Mouse (Mus musculus) small intestine, adult 2 months (tissue): ENCODE results near the gene Ubash3a.

Source experiments
- CTCF ChIP-seq: fragments of 200-500 bp; IDR thresholded peaks from 2 replicates; pipeline ENCODE4 v1.5.1; 2012; ENCODE audit warnings: low read depth, mild to moderate bottlenecking, control low read depth, inconsistent platforms, low read length, moderate library complexity, mixed read lengths; ENCODE audit not compliant: insufficient replicate concordance, insufficient read length; ENCODE audit errors: extremely low read depth
- POLR2A ChIP-seq: fragments of 200-500 bp; IDR thresholded peaks from 2 replicates; pipeline ENCODE4 v1.6.1; 2012; ENCODE audit warnings: low read depth, mild to moderate bottlenecking, control low read depth, inconsistent platforms, low read length, moderate library complexity

GRCm38 (mm10) chr17:31191825-31192224, 15.8 kb upstream of the Ubash3a start:
- TF ChIP-seq CTCF (no peak), POLR2A (no peak)
